Mouse (Mus musculus) testis, adult 2 months (tissue): ENCODE data around the gene Camta1.

Experiments used
- CTCF ChIP-seq: fragments of 200-500 bp; IDR thresholded peaks from 2 replicates; pipeline ENCODE4 v1.5.1; 2012; ENCODE audit warnings: low read depth, mild to moderate bottlenecking, inconsistent platforms, low read length, moderate library complexity; ENCODE audit not compliant: control insufficient read depth, insufficient read depth, insufficient replicate concordance
- POLR2A ChIP-seq: fragments of 200-500 bp; IDR thresholded peaks from 2 replicates; pipeline ENCODE4 v1.6.1; 2012; ENCODE audit warnings: low read depth, mild to moderate bottlenecking, inconsistent platforms, low read length, moderate library complexity; ENCODE audit not compliant: control insufficient read depth

DNA sequence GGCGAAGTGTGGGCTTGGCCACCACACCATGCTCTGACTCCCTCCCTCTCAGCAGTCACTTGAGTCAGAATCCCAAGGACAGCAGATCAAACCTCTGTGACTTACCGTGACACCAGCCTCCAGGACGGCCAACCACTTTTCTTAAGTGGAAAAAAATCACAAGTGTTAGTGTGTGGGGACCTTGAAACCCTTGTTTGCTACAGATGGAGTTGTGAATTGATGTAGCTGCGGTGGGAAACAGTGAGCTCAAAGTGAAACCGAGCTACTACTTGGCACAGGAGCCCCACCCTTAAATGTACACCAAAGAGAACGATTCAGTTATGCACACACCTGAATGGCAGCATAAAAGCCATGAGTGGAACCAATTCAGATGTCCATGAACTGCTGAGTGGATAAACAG lies 936.7 kb downstream of the Camta1 start:
- no peak for TF ChIP-seq POLR2A
- TF ChIP-seq CTCF, result no peak
